Mouse (Mus musculus) midbrain, embryonic 11.5 days (tissue): ENCODE measurements at regions not wholly inside any gene's neighbourhood (a gene's known extent, or its start where the extent isn't known, plus 50 kb on each side); places are given as distances from the start of the nearest gene placed in this dataset.

Experiments used
- ATAC-seq: fragments of 200-750 bp; cut with Nextera tagmentation; 2 replicates; pipeline ENCODE4 v1.8.0; 2017; ENCODE audit warnings: moderate TSS enrichment, moderate library complexity; ENCODE audit not compliant: low FRiP score
- DNase-seq: peaks from one replicate; pipeline ENCODE4 v3.0.0; 2015; ENCODE audit warnings: low spot score; ENCODE audit errors: missing footprints
- H3K27ac ChIP-seq: fragments of 300-500 bp; sonication (generic); 2 replicates; pipeline ENCODE4 v1.5.1; 2014; ENCODE audit warnings: low read depth, low read length
- H3K27me3 ChIP-seq: fragments of 300-500 bp; sonication (generic); 2 replicates; pipeline ENCODE4 v1.6.1; 2014; ENCODE audit warnings: mild to moderate bottlenecking, low read length, moderate library complexity, mixed read lengths; ENCODE audit not compliant: control insufficient read depth, insufficient read depth
- H3K36me3 ChIP-seq: fragments of 300-500 bp; sonication (generic); 2 replicates; pipeline ENCODE4 v1.6.1; 2014; ENCODE audit warnings: mild to moderate bottlenecking, low read length, moderate library complexity, mixed read lengths; ENCODE audit not compliant: control insufficient read depth, insufficient read depth
- H3K4me1 ChIP-seq: fragments of 300-500 bp; sonication (generic); 2 replicates; pipeline ENCODE4 v1.6.1; 2014; ENCODE audit warnings: low read length; ENCODE audit not compliant: control insufficient read depth, insufficient read depth
- H3K4me2 ChIP-seq: fragments of 300-500 bp; sonication (generic); 2 replicates; pipeline ENCODE4 v1.6.1; 2014; ENCODE audit warnings: mild to moderate bottlenecking, moderate library complexity
- H3K4me3 ChIP-seq: fragments of 300-500 bp; sonication (generic); 2 replicates; pipeline ENCODE4 v1.5.1; 2014; ENCODE audit warnings: low read depth, low read length
- H3K9ac ChIP-seq: fragments of 300-500 bp; sonication (generic); 2 replicates; pipeline ENCODE4 v1.6.1; 2014; ENCODE audit warnings: low read length
- H3K9me3 ChIP-seq: fragments of 300-500 bp; sonication (generic); 2 replicates; pipeline ENCODE4 v1.6.1; 2016; ENCODE audit warnings: low read length; ENCODE audit not compliant: control insufficient read depth
- WGBS: fragments of 180-500 bp; shearing (Covaris S2); extraction: QIAGEN DNeasy Blood & Tissue Kit; methylation state at CpG from one replicate; pipeline ENCODE4 v1.1.7; 2014; 5-methylcytosine and 5-hydroxymethylcytosine counted together

GRCm38 (mm10) chr3:20590143-20590542 lies 223.2 kb upstream of the Agtr1b start:
- H3K9me3 ChIP-seq: no peaks in the 10 kb centered on the region
- H3K27ac ChIP-seq: no peak overlapping the region
- DNase-seq (peak; percentile 90), ATAC-seq (no peak)
- H3K4me1 ChIP-seq: no peaks in the 10 kb centered on the region
- H3K4me3 ChIP-seq: no peak overlapping the region
- H3K27me3 ChIP-seq: no peaks in the 10 kb centered on the region
- H3K36me3 ChIP-seq: no peaks in the 10 kb centered on the region
- no peak overlapping the region for H3K4me2 ChIP-seq
- H3K9ac ChIP-seq: no peak overlapping the region
- 52% methylated on average over 2 of the region's 2 CpGs for WGBS

GRCm38 (mm10) chr3:20551563-20551962 lies 184.6 kb upstream of the Agtr1b start:
- no peak overlapping the region for H3K4me2 ChIP-seq
- no peaks in the 10 kb centered on the region for H3K27me3 ChIP-seq
- no peak overlapping the region for H3K4me3 ChIP-seq
- H3K4me1 ChIP-seq: no peaks in the 10 kb centered on the region
- H3K36me3 ChIP-seq: no peaks in the 10 kb centered on the region
- DNase-seq (no peak), ATAC-seq (no peak)
- no peak overlapping the region for H3K9ac ChIP-seq
- 53% methylated on average over 2 of the region's 2 CpGs for WGBS
- no peak overlapping the region for H3K27ac ChIP-seq
- H3K9me3 ChIP-seq: no peaks in the 10 kb centered on the region

- 70% methylated on average over 7 of the region's 7 CpGs for WGBS
- Histone ChIP-seq H3K27ac (no peak overlapping the region), H3K27me3 (no peaks in the 10 kb centered on the region), H3K4me3 (no peak overlapping the region), H3K4me2 (no peak overlapping the region), H3K9ac (no peak overlapping the region), H3K36me3 (no peaks in the 10 kb centered on the region), H3K4me1 (no peaks in the 10 kb centered on the region), H3K9me3 (no peaks in the 10 kb centered on the region; the same call in 1 of the 2 replicates)
- DNase-seq: no peak
- ATAC-seq: no peak
Measured at GRCm38 (mm10) chr3:20543991-20544390, 177.0 kb upstream of the Agtr1b start.

- no peak for ATAC-seq
- WGBS: 89% methylated on average over 4 of the region's 4 CpGs
- no peaks in the 10 kb centered on the region; the same call in 1 of the 2 replicates for H3K9me3 ChIP-seq
- no peaks in the 10 kb centered on the region for H3K27me3 ChIP-seq
- H3K4me1 ChIP-seq: no peaks in the 10 kb centered on the region
- no peak overlapping the region for H3K4me3 ChIP-seq
- H3K27ac ChIP-seq: no peak overlapping the region
- no peak overlapping the region for H3K4me2 ChIP-seq
- no peaks in the 10 kb centered on the region for H3K36me3 ChIP-seq
- H3K9ac ChIP-seq: no peak overlapping the region
- no peak for DNase-seq
Measured at GRCm38 (mm10) chr3:20538492-20539004, 171.6 kb upstream of the Agtr1b start.

GRCm38 (mm10) chr3:20520738-20521137 lies 153.8 kb upstream of the Agtr1b start:
- H3K4me3 ChIP-seq: no peak overlapping the region
- no peaks in the 10 kb centered on the region for H3K4me1 ChIP-seq
- ATAC-seq (peak; percentile 40; the same call in 1 of the 2 replicates), DNase-seq (peak; percentile 91)
- H3K9me3 ChIP-seq: no peaks in the 10 kb centered on the region
- no peak overlapping the region for H3K27ac ChIP-seq
- WGBS: 66% methylated on average over 6 of the region's 6 CpGs
- H3K27me3 ChIP-seq: no peaks in the 10 kb centered on the region
- H3K9ac ChIP-seq: no peak overlapping the region
- no peaks in the 10 kb centered on the region for H3K36me3 ChIP-seq
- no peak overlapping the region for H3K4me2 ChIP-seq

GRCm38 (mm10) chr3:20509192-20509591 lies 142.2 kb upstream of the Agtr1b start:
- Histone ChIP-seq H3K27ac (no peak overlapping the region), H3K4me1 (no peaks in the 10 kb centered on the region), H3K9ac (no peak overlapping the region), H3K27me3 (no peaks in the 10 kb centered on the region), H3K4me3 (no peak overlapping the region), H3K9me3 (no peaks in the 10 kb centered on the region), H3K4me2 (no peak overlapping the region), H3K36me3 (no peaks in the 10 kb centered on the region)
- DNase-seq (peak; percentile 97), ATAC-seq (peak; percentile 87)
- 0% methylated on average over 2 of the region's 2 CpGs for WGBS

- H3K27me3 ChIP-seq: no peaks in the 10 kb centered on the region
- ATAC-seq (no peak), DNase-seq (no peak)
- H3K36me3 ChIP-seq: no peaks in the 10 kb centered on the region
- no peak overlapping the region for H3K4me2 ChIP-seq
- no peak overlapping the region for H3K4me3 ChIP-seq
- H3K9me3 ChIP-seq: no peaks in the 10 kb centered on the region
- no peak overlapping the region for H3K27ac ChIP-seq
- H3K9ac ChIP-seq: no peak overlapping the region
- no peaks in the 10 kb centered on the region for H3K4me1 ChIP-seq
- WGBS: 89% methylated on average over 5 of the region's 5 CpGs
Measured at GRCm38 (mm10) chr3:20505546-20505945, 138.6 kb upstream of the Agtr1b start.
